Mouse (Mus musculus): ENCODE results near the gene Llcfc1. TPM values are rescaled to one million over a fixed set of nuclear protein-coding genes. Genes with fewer than 3 reads are reported as not detected.

Gene Llcfc1
- polyA plus RNA-seq, 1 experiment from 2014 or later, result not detected

GRCm38 (mm10) chr6:41721430-41721829 is 37.2 kb downstream of the Llcfc1 start:
- no peaks in the 10 kb centered on the region for H3K27me3 ChIP-seq (ENCODE audit: control insufficient read depth, insufficient read depth, low read length)
- H3K9me3 ChIP-seq (replicated peaks; ENCODE audit: control insufficient read depth, low read length), result no peaks in the 10 kb centered on the region
- no peak overlapping the region for H3K9ac ChIP-seq (ENCODE audit: low read depth, low read length)
- H3K27ac ChIP-seq (ENCODE audit: low read depth, low read length), result no peak overlapping the region
- WGBS (ENCODE audit: insufficient replicate concordance), result 68% methylated on average over 2 of the region's 2 CpGs
- no peak overlapping the region for H3K4me3 ChIP-seq (ENCODE audit: low read depth, low read length)
- ATAC-seq (replicated peaks; ENCODE audit: insufficient number of reproducible peaks, low FRiP score, low TSS enrichment), result no peak
- no peaks in the 10 kb centered on the region for H3K4me1 ChIP-seq (ENCODE audit: control insufficient read depth, insufficient read depth, low read length)
- H3K36me3 ChIP-seq (ENCODE audit: control insufficient read depth, insufficient read depth, low read length), result no peaks in the 10 kb centered on the region
- H3K4me2 ChIP-seq, result no peak overlapping the region

GRCm38 (mm10) chr6:41727989-41728609 is 43.9 kb downstream of the Llcfc1 start:
- Histone ChIP-seq H3K9ac (ENCODE audit: low read depth, low read length) (no peak overlapping the region), H3K36me3 (ENCODE audit: control insufficient read depth, insufficient read depth, low read length) (no peaks in the 10 kb centered on the region), H3K4me2 (no peak overlapping the region), H3K4me1 (ENCODE audit: control insufficient read depth, insufficient read depth, low read length) (no peaks in the 10 kb centered on the region), H3K4me3 (ENCODE audit: low read depth, low read length) (no peak overlapping the region), H3K27ac (ENCODE audit: low read depth, low read length) (no peak overlapping the region), H3K27me3 (ENCODE audit: control insufficient read depth, insufficient read depth, low read length) (no peaks in the 10 kb centered on the region), H3K9me3 (replicated peaks; ENCODE audit: control insufficient read depth, low read length) (no peaks in the 10 kb centered on the region)
- WGBS (ENCODE audit: insufficient replicate concordance), result 81% methylated on average over 1 of the region's 1 CpGs
- ATAC-seq (replicated peaks; ENCODE audit: insufficient number of reproducible peaks, low FRiP score, low TSS enrichment), result no peak

- no peak overlapping the region for H3K27ac ChIP-seq (ENCODE audit: low read depth, low read length)
- no peaks in the 10 kb centered on the region for H3K4me1 ChIP-seq (ENCODE audit: control insufficient read depth, insufficient read depth, low read length)
- 87% methylated on average over 5 of the region's 5 CpGs for WGBS (ENCODE audit: insufficient replicate concordance)
- no peak overlapping the region for H3K4me2 ChIP-seq
- no peaks in the 10 kb centered on the region for H3K27me3 ChIP-seq (ENCODE audit: control insufficient read depth, insufficient read depth, low read length)
- H3K9ac ChIP-seq (ENCODE audit: low read depth, low read length), result no peak overlapping the region
- ATAC-seq (replicated peaks; ENCODE audit: insufficient number of reproducible peaks, low FRiP score, low TSS enrichment), result no peak
- no peaks in the 10 kb centered on the region for H3K9me3 ChIP-seq (replicated peaks; ENCODE audit: control insufficient read depth, low read length)
- H3K36me3 ChIP-seq (ENCODE audit: control insufficient read depth, insufficient read depth, low read length), result no peaks in the 10 kb centered on the region
- H3K4me3 ChIP-seq (ENCODE audit: low read depth, low read length), result no peak overlapping the region
These were observed 50.7 kb downstream of the Llcfc1 start for GRCm38 (mm10) chr6:41734719-41735470.

Other genes with a start within 250 kb of the Llcfc1 start
- gene Gm10334, start 238.3 kb upstream of the Llcfc1 start, polyA plus RNA-seq (2014; fragmentation: Nextera tagmentation; extraction: Ambion mirVana), result not detected in 2 replicates
- not detected in 2 replicates for gene Prss1, start 225.5 kb upstream of the Llcfc1 start, polyA plus RNA-seq (2014; fragmentation: Nextera tagmentation; extraction: Ambion mirVana)
- gene Prss2, start 162.6 kb upstream of the Llcfc1 start, polyA plus RNA-seq (2014; fragmentation: Nextera tagmentation; extraction: Ambion mirVana), result not detected in 2 replicates
- 3.7 and 4.2 TPM in 2 replicates for gene Ephb6, start 78.9 kb upstream of the Llcfc1 start, polyA plus RNA-seq (2014; fragmentation: Nextera tagmentation; extraction: Ambion mirVana)
- not detected in 2 replicates for gene Trpv6, start 48.0 kb upstream of the Llcfc1 start, polyA plus RNA-seq (2014; fragmentation: Nextera tagmentation; extraction: Ambion mirVana)
- not detected in 2 replicates for gene Trpv5, start 3.7 kb upstream of the Llcfc1 start, polyA plus RNA-seq (2014; fragmentation: Nextera tagmentation; extraction: Ambion mirVana)
- gene Kel, start 19.9 kb downstream of the Llcfc1 start, polyA plus RNA-seq (2014; fragmentation: Nextera tagmentation; extraction: Ambion mirVana), result 41.0 and 53.1 TPM in 2 replicates
- gene Olfr459, start 90.7 kb downstream of the Llcfc1 start, polyA plus RNA-seq (2014; fragmentation: Nextera tagmentation; extraction: Ambion mirVana), result not detected in 2 replicates
- gene Pip, start 163.1 kb downstream of the Llcfc1 start, polyA plus RNA-seq (2014; fragmentation: Nextera tagmentation; extraction: Ambion mirVana), result not detected in 2 replicates
- gene Sval2, start 168.6 kb downstream of the Llcfc1 start, polyA plus RNA-seq (2014; fragmentation: Nextera tagmentation; extraction: Ambion mirVana), result not detected in 2 replicates